Mouse (Mus musculus): ENCODE measurements around the gene Cdhr1.

Gene Cdhr1

GRCm38 (mm10) chr14:37068516-37068915 lies 29.6 kb downstream of the Cdhr1 start:
- DNase-seq (ENCODE audit: low read depth, low spot score), result no peak

DNA sequence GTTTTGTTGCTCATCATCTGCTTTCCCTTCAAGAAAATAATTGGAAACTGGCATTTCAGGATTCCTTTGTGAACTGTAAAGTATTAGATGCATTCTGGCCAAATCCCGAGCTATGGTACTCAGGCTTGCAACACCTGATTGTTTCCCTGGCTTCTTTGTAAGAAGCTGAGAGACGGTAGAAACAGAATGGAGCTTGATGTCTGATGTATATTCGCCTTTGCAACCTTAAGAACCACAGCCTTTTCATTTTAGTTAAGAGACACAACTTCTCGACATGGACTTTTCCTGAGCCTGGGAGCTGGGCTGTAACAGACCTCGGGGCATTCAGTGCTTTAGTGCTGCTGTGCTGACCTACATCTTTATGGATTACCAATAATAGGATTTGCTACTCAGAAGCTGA lies 30.5 kb downstream of the Cdhr1 start, which contains the start of gene Lrit2:
Lrit2 (plus strand) TSS at position 301 of the 400 bp plus-strand sequence.
- DNase-seq (ENCODE audit: low read depth, low spot score), result no peak

GRCm38 (mm10) chr14:37066636-37067035 lies 31.5 kb downstream of the Cdhr1 start:
- DNase-seq (ENCODE audit: low read depth, low spot score), result no peak

GRCm38 (mm10) chr14:37064849-37065248 lies 33.3 kb downstream of the Cdhr1 start:
- DNase-seq (ENCODE audit: low read depth, low spot score), result no peak

- DNase-seq (ENCODE audit: low read depth, low spot score), result no peak
Observed at GRCm38 (mm10) chr14:37048914-37049410, 49.2 kb downstream of the Cdhr1 start, which contains the start of gene Rgr. Rgr (minus strand) TSS chr14:37048964.

DNA sequence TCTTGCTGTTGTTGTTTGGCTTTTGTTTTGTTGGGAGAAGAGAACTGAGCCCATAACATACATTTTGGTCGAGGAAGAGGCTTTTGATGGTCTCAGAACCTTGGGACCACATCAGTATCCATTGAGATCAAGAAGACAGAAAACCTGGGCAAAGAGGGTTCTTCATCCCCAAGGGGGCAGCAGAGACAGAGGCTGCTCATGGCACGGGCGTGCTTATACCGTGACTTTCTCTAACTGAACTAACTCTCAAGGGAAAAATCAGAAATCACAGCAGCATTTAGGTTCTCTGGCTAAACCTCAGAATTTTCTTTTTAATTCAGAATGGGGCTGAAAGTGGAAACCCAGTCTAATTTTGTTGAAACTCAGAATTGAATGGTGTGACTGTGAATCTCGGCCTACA lies 63.7 kb downstream of the Cdhr1 start:
- no peak for DNase-seq (ENCODE audit: low read depth, low spot score)

GRCm38 (mm10) chr14:37033241-37033640 lies 64.9 kb downstream of the Cdhr1 start:
- no peak for DNase-seq (ENCODE audit: low read depth, low spot score)

GRCm38 (mm10) chr14:37032481-37033104 lies 65.6 kb downstream of the Cdhr1 start:
- DNase-seq (ENCODE audit: low read depth, low spot score), result no peak

DNA sequence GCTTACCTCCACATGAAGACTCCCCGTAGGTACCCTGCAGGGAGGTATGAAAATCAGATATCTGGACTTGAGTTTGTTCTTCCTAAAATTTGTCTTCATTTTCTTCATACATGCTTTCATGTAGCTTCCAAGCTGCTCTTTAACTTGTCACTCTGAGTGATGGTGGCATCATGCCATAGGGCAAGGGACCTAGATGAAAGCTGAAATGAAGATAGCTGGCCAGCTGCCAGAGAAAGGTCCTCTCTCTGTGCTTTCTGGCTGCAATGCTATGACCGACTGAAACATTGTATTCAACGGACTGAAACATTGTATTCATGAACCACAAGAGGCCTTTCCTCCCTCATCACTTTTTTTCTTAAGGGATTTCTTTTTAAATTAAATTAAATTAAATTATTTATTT lies 69.6 kb downstream of the Cdhr1 start:
- no peak for DNase-seq (ENCODE audit: low read depth, low spot score)

DNA sequence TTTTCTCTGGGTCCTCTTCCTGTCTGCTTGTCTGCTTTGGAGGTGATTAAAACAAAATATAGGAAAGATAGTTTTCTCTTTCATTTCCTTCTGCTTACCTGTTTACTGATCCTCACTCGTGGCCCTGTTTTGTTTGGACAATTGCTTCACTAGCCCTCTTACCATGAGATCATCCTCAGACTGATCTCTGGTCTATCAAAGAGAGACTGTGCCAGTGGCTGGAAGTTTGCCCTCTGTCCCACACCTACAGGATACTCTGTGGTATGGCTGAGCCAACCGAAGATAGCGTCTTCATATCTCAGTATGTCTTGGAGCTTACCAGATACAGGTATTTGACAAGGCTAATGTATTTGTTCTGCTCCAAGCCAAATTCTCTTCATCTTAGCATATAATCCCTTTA lies 70.2 kb downstream of the Cdhr1 start:
- DNase-seq (ENCODE audit: low read depth, low spot score), result no peak
